Mouse (Mus musculus) kidney, embryonic 15.5 days (tissue): ENCODE results near the gene Tktl1. TPM values are rescaled to one million over a fixed set of nuclear protein-coding genes. Genes with fewer than 3 reads are reported as not detected.

Experiments used
- polyA plus RNA-seq: library from polyadenylated mRNA; unstranded; fragments of >200 nt; fragmentation: Nextera tagmentation; extraction: Ambion mirVana; gene quantifications from 2 replicates; pipeline ENCODE4 v1.2.1, GENCODE M21; 2015

Gene Tktl1
- polyA plus RNA-seq, 1 experiment from 2014 or later = 0.14 TPM

Other genes with a start within 250 kb of the Tktl1 start
- gene Renbp, start 246.4 kb upstream of the Tktl1 start, polyA plus RNA-seq = 41.9 and 54.5 TPM in 2 replicates
- 58.1 and 60.5 TPM in 2 replicates for gene Hcfc1, start 210.9 kb upstream of the Tktl1 start, polyA plus RNA-seq
- gene Irak1, start 153.3 kb upstream of the Tktl1 start, polyA plus RNA-seq = 71.5 and 77.8 TPM in 2 replicates
- not detected in 2 replicates for gene Opn1mw, start 49.8 kb upstream of the Tktl1 start, polyA plus RNA-seq
- 11.2 and 12.1 TPM in 2 replicates for gene Mecp2, start 41.9 kb upstream of the Tktl1 start, polyA plus RNA-seq
- gene Tex28, start 9.4 kb upstream of the Tktl1 start, polyA plus RNA-seq = not detected in 2 replicates
- gene Flna, start 72.6 kb downstream of the Tktl1 start, polyA plus RNA-seq = 243 and 308 TPM in 2 replicates
- gene Emd, start 77.4 kb downstream of the Tktl1 start, polyA plus RNA-seq = 27.9 and 30.9 TPM in 2 replicates
- 796 and 801 TPM in 2 replicates for gene Rpl10, start 93.6 kb downstream of the Tktl1 start, polyA plus RNA-seq
- gene Taz, start 104.7 kb downstream of the Tktl1 start, polyA plus RNA-seq = 88.2 and 91.1 TPM in 2 replicates
- gene Dnase1l1, start 105.1 kb downstream of the Tktl1 start, polyA plus RNA-seq = 12.8 and 13.0 TPM in 2 replicates
- gene Atp6ap1, start 119.8 kb downstream of the Tktl1 start, polyA plus RNA-seq = 137 TPM in 2 replicates
- 191 and 221 TPM in 2 replicates for gene Gdi1, start 127.7 kb downstream of the Tktl1 start, polyA plus RNA-seq
- 67.0 and 67.1 TPM in 2 replicates for gene Fam50a, start 135.8 kb downstream of the Tktl1 start, polyA plus RNA-seq
- gene Plxna3, start 151.8 kb downstream of the Tktl1 start, polyA plus RNA-seq = 11.4 and 17.0 TPM in 2 replicates
- 123 and 126 TPM in 2 replicates for gene Lage3, start 176.4 kb downstream of the Tktl1 start, polyA plus RNA-seq
- 68.4 and 76.0 TPM in 2 replicates for gene Ubl4a, start 196.0 kb downstream of the Tktl1 start, polyA plus RNA-seq
- 19.7 and 22.1 TPM in 2 replicates for gene Slc10a3, start 196.1 kb downstream of the Tktl1 start, polyA plus RNA-seq
- gene Fam3a, start 216.0 kb downstream of the Tktl1 start, polyA plus RNA-seq = 38.9 and 40.2 TPM in 2 replicates
- gene Ikbkg, start 216.0 kb downstream of the Tktl1 start, polyA plus RNA-seq = 19.9 and 21.0 TPM in 2 replicates